Mouse (Mus musculus) frontal cortex, postnatal 14 days (tissue): ENCODE measurements around the gene Shank2.
A peak's percentile ranks its signal among the peaks of the same experiment; 100 is the strongest.

Source experiments
- DNase-seq, 2 experiments: peaks; one replicate each; pipeline ENCODE4 v3.0.0; 2022; ENCODE audit warnings: low spot score in 2 of 2

The Shank2 gene

GRCm38 (mm10) chr7:144420552-144420951, 418.8 kb downstream of the Shank2 start:
- no peak for DNase-seq

GRCm38 (mm10) chr7:144421478-144421877, 419.8 kb downstream of the Shank2 start:
- no peak for DNase-seq

- DNase-seq, result peak in 1 of 2 experiments; percentile 60
Observed at GRCm38 (mm10) chr7:144425953-144426352, 424.2 kb downstream of the Shank2 start.

GRCm38 (mm10) chr7:144426594-144426993, 424.9 kb downstream of the Shank2 start:
- DNase-seq, result no peak

GRCm38 (mm10) chr7:144427460-144427859, 425.7 kb downstream of the Shank2 start:
- no peak for DNase-seq

- DNase-seq, result no peak
Observed at GRCm38 (mm10) chr7:144432920-144433319, 431.2 kb downstream of the Shank2 start.

GRCm38 (mm10) chr7:144438811-144439210, 437.1 kb downstream of the Shank2 start:
- DNase-seq, result no peak

- DNase-seq, result no peak
Observed at GRCm38 (mm10) chr7:144441466-144441865, 439.7 kb downstream of the Shank2 start.

GRCm38 (mm10) chr7:144441976-144442375, 440.2 kb downstream of the Shank2 start:
- DNase-seq, result no peak

- no peak for DNase-seq
Observed at GRCm38 (mm10) chr7:144444788-144445187, 443.1 kb downstream of the Shank2 start.

GRCm38 (mm10) chr7:144447146-144447545, 445.4 kb downstream of the Shank2 start:
- no peak for DNase-seq

GRCm38 (mm10) chr7:144448186-144448585, 446.5 kb downstream of the Shank2 start:
- no peak for DNase-seq

- peak; percentile 75 for DNase-seq
Observed at GRCm38 (mm10) chr7:144449637-144450570, 448.2 kb downstream of the Shank2 start.

- no peak for DNase-seq
Observed at GRCm38 (mm10) chr7:144450661-144451060, 448.9 kb downstream of the Shank2 start.

- DNase-seq, result no peak
Observed at GRCm38 (mm10) chr7:144458881-144459280, 457.2 kb downstream of the Shank2 start.

- DNase-seq, result no peak
Observed at GRCm38 (mm10) chr7:144461246-144461902, 459.6 kb downstream of the Shank2 start.

- no peak for DNase-seq
Observed at GRCm38 (mm10) chr7:144462577-144462976, 460.8 kb downstream of the Shank2 start.

GRCm38 (mm10) chr7:144468741-144469140, 467.0 kb downstream of the Shank2 start:
- DNase-seq, result no peak

GRCm38 (mm10) chr7:144469181-144469641, 467.5 kb downstream of the Shank2 start:
- no peak for DNase-seq

- DNase-seq, result peak in 1 of 2 experiments; percentile 16
Observed at GRCm38 (mm10) chr7:144469908-144470544, 468.3 kb downstream of the Shank2 start.

- DNase-seq, result peak; percentile 82
Observed at GRCm38 (mm10) chr7:144470545-144471059, 468.9 kb downstream of the Shank2 start, which contains the start of gene Cttn. Gene Cttn (minus strand): TSS chr7:144471009.

- DNase-seq, result no peak
Observed at GRCm38 (mm10) chr7:144471103-144471502, 469.4 kb downstream of the Shank2 start.
